Mouse (Mus musculus): Measurements from ENCODE around the gene BC030870.

Gene BC030870

DNA sequence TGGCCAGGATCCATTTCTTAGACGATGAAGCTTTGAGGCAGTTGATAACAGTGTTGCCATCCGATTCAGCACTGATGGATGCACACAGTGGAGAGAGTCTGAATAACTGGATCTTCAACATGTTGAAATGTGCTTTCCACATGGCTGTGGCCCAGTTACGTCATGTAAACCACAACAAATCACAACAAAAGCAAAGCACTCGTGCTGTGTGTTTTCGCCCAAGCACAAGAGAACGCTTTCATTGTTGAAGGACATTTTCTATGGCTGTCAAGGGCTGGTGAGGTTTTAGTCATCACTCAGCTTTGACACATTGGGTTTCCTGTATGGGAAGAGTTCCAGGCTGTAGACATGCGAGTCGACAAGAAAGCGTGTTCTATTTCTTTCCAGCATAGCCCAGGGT lies 48.6 kb downstream of the BC030870 start:
- peak; percentile 13 to 83 for DNase-seq (ENCODE audit: inconsistent age in 2 of 2, low spot score in 1 of 2)

DNA sequence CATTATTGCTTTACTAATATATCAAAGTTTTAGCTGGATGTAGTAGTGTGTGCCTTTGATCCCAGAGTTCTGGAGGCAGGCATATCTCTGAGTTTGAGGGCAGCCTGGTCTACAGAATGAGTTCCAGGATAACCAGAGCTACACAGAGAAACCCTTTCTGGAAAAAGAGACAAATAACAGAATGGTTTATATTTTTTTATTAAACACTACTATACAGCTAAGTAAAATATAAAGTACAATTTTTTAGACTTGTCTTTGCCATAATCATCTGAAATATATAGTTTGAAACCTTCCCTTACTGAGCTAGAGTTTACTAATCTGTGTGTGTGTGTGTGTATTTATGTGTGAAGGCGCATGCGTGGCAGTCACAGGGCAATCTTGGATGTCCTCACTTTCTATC lies 54.6 kb downstream of the BC030870 start, which contains the start of gene Gm10663:
Gene Gm10663, plus strand, starts transcription at position 301 of the 400 bp plus-strand sequence.
- no peak for DNase-seq (ENCODE audit: inconsistent age in 2 of 2, low spot score in 1 of 2)

DNA sequence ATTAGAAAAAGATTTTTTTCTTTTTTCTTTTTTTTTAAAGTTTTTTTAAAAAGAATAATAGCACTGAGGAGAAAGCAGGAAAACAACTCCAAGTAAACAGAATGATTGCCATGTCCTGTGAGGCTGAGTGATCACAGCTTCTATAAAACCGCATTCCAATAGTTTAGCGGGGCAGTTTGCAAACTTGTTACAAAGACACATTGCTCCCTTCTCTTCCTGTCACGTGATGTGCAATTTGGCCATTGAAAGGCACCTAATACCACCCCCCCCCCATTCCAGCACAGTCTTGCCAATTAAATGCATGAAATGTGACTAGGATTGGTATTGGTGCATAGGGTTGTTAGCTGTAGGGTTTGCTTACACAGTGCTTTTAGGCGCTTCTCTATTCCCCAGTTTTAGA lies 58.4 kb downstream of the BC030870 start:
- no peak for DNase-seq (ENCODE audit: inconsistent age in 2 of 2, low spot score in 1 of 2)

- no peak for DNase-seq (ENCODE audit: inconsistent age in 2 of 2, low spot score in 1 of 2)
Measured at GRCm38 (mm10) chr8:65068473-65068819, 60.9 kb downstream of the BC030870 start.

- peak in 1 of 2 experiments; percentile 26 for DNase-seq (ENCODE audit: inconsistent age in 2 of 2, low spot score in 1 of 2)
Measured at GRCm38 (mm10) chr8:65067694-65068472, 61.5 kb downstream of the BC030870 start.

DNA sequence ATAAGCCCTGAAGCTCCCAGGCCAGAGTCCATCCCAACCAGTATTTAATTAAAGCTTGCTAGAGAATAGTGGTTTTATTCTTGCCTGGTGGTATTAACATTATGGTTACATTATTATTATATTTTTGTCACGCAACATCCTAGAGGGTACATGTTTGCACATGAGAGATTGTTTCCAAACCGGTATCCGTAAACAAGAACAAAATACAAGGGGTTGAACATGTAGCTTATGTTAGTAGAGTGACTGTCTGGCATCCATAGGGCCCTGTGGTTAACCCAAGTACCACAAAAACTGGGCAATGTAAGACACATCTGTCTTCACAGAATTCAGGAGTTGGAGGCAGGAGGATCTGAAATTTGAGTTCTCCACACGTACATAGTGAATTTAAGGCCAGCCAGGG lies 62.3 kb downstream of the BC030870 start:
- no peak for DNase-seq (ENCODE audit: inconsistent age in 2 of 2, low spot score in 1 of 2)

- no peak for DNase-seq (ENCODE audit: inconsistent age in 2 of 2, low spot score in 1 of 2)
Measured at GRCm38 (mm10) chr8:65065622-65066021, 63.7 kb downstream of the BC030870 start.

DNA sequence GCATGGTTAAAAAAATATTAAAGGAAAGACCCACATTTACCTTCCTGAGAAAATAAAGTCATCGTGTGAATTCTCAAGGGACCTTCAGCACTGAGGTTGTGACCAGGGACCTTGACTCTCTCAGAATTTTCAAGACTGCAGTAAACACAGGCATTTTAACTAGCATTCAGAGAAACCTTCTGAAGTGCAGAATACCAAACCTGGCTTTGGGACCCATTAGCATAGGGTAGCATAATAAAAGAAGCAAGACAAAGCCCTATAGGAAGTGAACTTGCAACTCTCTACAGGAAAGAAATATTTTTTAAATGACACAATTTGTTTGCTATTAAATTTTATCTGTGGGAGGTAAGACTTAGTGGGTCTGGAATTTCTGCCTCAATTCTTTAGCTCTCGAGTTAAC lies 65.3 kb downstream of the BC030870 start:
- DNase-seq (ENCODE audit: inconsistent age in 2 of 2, low spot score in 1 of 2): no peak

- DNase-seq (ENCODE audit: inconsistent age in 2 of 2, low spot score in 1 of 2): no peak
Measured at GRCm38 (mm10) chr8:65062195-65062594, 67.2 kb downstream of the BC030870 start.

DNA sequence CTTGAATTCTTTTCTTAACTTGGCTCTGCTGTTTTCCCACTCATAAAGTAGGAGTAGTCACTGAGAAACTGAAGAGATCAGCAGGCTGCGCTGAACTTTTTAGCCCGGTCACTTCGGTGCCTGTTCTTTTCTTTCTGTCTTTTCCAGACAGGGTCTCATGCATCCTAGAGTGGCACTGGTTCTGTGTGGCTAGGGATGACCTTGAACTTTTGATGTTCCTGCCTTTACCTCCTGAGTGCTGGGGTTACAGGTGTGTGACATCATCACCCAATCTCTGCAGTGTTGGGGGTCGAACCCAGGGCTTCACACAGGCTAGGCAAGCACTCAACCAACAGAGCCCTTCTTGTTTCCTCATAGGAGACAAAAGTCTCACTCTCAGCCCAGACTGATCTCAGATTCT lies 72.6 kb downstream of the BC030870 start:
- no peak for DNase-seq (ENCODE audit: inconsistent age in 2 of 2, low spot score in 1 of 2)

DNA sequence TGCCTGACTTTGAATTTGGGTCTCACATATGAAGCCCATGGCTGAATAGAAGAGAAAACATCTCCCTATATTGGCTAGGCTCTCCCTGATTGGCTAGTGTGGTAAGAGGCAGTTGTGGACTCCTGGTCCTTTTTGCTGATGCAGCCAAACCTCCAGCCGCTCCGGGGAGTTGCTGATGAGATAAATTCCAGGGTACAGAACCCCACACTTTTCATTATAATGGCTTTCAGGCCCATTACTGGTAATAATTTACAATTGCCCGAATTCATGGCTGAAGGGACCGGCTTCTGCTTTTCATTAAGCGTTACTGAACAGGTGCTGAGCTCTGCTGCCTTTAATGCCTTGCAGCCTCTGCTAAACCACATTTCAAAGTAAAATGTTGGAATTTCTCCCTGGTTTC lies 75.4 kb downstream of the BC030870 start:
- DNase-seq (ENCODE audit: inconsistent age in 2 of 2, low spot score in 1 of 2): no peak

GRCm38 (mm10) chr8:65053554-65053953 lies 75.8 kb downstream of the BC030870 start:
- DNase-seq (ENCODE audit: inconsistent age in 2 of 2, low spot score in 1 of 2): no peak

DNA sequence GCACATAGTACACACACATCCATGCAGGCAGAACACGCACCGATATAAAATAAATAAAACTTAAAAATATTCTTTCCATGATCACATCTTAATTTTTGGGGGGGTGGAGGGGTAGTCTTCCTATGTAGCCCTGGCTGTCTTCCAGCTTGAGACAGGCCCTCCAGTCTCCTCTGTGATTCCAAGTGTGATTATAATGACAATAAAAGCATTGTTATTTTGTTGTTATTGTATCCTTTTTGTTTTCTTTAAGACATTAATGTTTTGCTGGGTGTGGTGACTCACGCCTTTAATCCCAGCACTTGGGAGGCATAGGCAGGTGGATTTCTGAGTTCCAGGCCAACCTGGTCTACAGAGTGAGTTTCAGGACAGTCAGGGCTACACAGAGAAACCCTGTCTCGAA lies 81.6 kb downstream of the BC030870 start:
- DNase-seq (ENCODE audit: inconsistent age in 2 of 2, low spot score in 1 of 2): no peak

DNA sequence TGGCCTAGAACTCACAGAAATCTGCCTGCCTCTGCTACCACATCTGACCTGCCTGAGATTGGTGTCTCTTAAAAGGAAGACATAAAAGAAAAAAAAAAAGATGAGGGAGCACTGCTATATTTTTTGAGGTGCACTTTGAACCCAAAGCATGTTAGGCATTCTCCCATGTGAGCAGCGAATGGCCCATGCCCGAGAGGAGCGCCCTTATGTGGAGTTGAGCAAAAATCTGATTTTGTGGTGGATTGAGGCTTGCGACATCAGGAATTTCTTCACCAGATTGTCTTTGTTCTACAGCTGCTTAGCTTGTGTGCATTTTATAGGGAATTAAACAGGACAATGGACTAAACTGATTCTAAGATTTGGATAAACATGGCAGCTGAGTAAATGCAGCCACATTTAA lies 82.2 kb downstream of the BC030870 start:
- no peak for DNase-seq (ENCODE audit: inconsistent age in 2 of 2, low spot score in 1 of 2)

- no peak for DNase-seq (ENCODE audit: inconsistent age in 2 of 2, low spot score in 1 of 2)
Measured at GRCm38 (mm10) chr8:65046565-65046964, 82.8 kb downstream of the BC030870 start.

DNA sequence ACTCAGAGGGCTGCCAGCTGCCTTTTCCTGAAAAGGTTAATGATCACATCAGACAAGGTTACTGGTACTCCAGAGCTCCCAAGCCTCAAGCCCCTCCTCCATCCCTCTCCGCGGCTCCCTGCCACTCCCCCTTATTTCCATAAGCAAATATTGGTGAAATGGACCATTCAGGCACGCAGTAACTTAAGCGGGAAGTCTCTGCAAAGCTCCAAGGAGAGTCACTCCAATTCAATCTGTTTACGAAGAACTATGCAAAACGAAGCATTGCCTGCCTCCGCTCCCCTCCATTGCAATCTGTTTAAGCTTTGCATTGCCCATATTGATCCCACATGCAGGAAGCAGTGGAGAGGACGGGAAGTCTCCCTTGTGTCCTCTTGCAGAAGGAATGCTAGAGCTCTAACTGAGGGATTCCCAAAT lies 92.2 kb downstream of the BC030870 start, which contains the start of gene Apela:
Gene Apela, minus strand, starts transcription at position 220 of the 417 bp plus-strand sequence.
- DNase-seq (ENCODE audit: inconsistent age in 2 of 2, low spot score in 1 of 2): peak; percentile 6 to 44
